Mouse (Mus musculus): ENCODE results near the gene Gm21725.
"Not testable (repeated sequence)": the region's sequence is repeated elsewhere in the genome, so short reads cannot be mapped to it uniquely, and the experiment has no call there.

Gm21725 gene

DNA sequence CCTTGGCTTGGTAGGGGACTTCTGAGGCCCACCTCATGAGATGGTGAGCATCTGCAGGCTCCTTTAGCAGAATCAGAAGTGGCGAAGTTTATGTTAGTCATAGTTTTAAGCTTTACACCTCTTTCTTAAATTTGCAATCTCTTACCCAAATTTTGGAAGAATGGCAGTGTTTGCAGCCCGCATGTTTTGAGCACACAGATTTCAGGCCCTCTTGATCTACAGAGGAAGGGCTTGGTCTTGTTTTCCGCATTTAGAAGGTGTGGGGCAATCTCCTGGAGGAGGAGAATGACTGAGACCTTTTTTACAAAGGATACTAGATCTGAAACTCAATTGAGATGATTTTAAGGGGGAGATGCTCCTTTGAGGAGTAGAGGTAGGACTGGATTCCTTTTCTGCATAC is at the start of gene Gm21725:
Gene Gm21725, minus strand, starts transcription at position 101 of the 400 bp plus-strand sequence.
- not testable (repeated sequence) for DNase-seq
